Mouse (Mus musculus) embryonic facial prominence, embryonic 11.5 days (tissue): Measurements from ENCODE around the gene Galntl5. TPM values are rescaled to one million over a fixed set of nuclear protein-coding genes. Genes with fewer than 3 reads are reported as not detected.
"Not testable (repeated sequence)": the region's sequence is repeated elsewhere in the genome, so short reads cannot be mapped to it uniquely, and the experiment has no call there.

Experiments
- ATAC-seq: fragments of 200-750 bp; cut with Nextera tagmentation; replicated peaks from 2 replicates; pipeline ENCODE4 v1.8.0; 2017; ENCODE audit warnings: low read depth; ENCODE audit not compliant: insufficient number of reproducible peaks, low FRiP score, low TSS enrichment
- DNase-seq: peaks from one replicate; pipeline ENCODE4 v3.0.0-alpha.2; 2015; ENCODE audit warnings: low spot score
- H3K27ac ChIP-seq: fragments of 300-500 bp; sonication (generic); replicated peaks from 2 replicates; pipeline ENCODE4 v1.5.1; 2014; ENCODE audit warnings: mild to moderate bottlenecking, low read depth, low read length, control low read depth
- H3K27me3 ChIP-seq: fragments of 300-500 bp; sonication (generic); 2 replicates; pipeline ENCODE4 v1.6.1; 2014; ENCODE audit warnings: mild to moderate bottlenecking, low read length, moderate library complexity, mixed read lengths; ENCODE audit not compliant: control insufficient read depth, insufficient read depth
- H3K36me3 ChIP-seq: fragments of 300-500 bp; sonication (generic); replicated peaks from 2 replicates; pipeline ENCODE4 v1.6.1; 2014; ENCODE audit warnings: low read depth, mild to moderate bottlenecking, low read length, moderate library complexity, mixed read lengths; ENCODE audit not compliant: control insufficient read depth, insufficient read depth
- H3K4me1 ChIP-seq: fragments of 300-500 bp; sonication (generic); 2 replicates; pipeline ENCODE4 v1.6.1; 2014; ENCODE audit warnings: low read length, mixed read lengths; ENCODE audit not compliant: control insufficient read depth, insufficient read depth
- H3K4me2 ChIP-seq: fragments of 300-500 bp; sonication (generic); 2 replicates; pipeline ENCODE4 v1.6.1; 2014; ENCODE audit warnings: low read depth, mild to moderate bottlenecking, control low read depth, low read length, moderate library complexity
- H3K4me3 ChIP-seq: fragments of 300-500 bp; sonication (generic); 2 replicates; pipeline ENCODE4 v1.5.1; 2014; ENCODE audit warnings: low read depth, low read length, control low read depth
- H3K9ac ChIP-seq: fragments of 300-500 bp; sonication (generic); replicated peaks from 2 replicates; pipeline ENCODE4 v1.6.1; 2014; ENCODE audit warnings: mild to moderate bottlenecking, control low read depth, low read length
- H3K9me3 ChIP-seq: fragments of 300-500 bp; sonication (generic); replicated peaks from 2 replicates; pipeline ENCODE4 v1.6.1; 2016; ENCODE audit warnings: mild to moderate bottlenecking, low read length, inconsistent platforms, mixed read lengths; ENCODE audit not compliant: control insufficient read depth
- WGBS: fragments of 180-500 bp; shearing (Covaris S2); extraction: QIAGEN DNeasy Blood & Tissue Kit; methylation state at CpG from one replicate; pipeline ENCODE4 v1.1.7; 2014; 5-methylcytosine and 5-hydroxymethylcytosine counted together
- polyA plus RNA-seq: library from polyadenylated mRNA; unstranded; fragments of >200 nt; fragmentation: Nextera tagmentation; extraction: Ambion mirVana; gene quantifications from 2 replicates; pipeline ENCODE4 v1.2.1, GENCODE M21; 2014

Galntl5 gene
- polyA plus RNA-seq, 1 experiment from 2014 or later, result not detected

GRCm38 (mm10) chr5:25211872-25212271, 30.6 kb downstream of the Galntl5 start:
- 82% methylated on average over 1 of the region's 1 CpGs for WGBS
- DNase-seq, result no peak
- no peak overlapping the region for H3K4me3 ChIP-seq
- H3K4me1 ChIP-seq, result no peaks in the 10 kb centered on the region
- ATAC-seq, result no peak
- H3K4me2 ChIP-seq, result no peak overlapping the region
- no peak overlapping the region for H3K27ac ChIP-seq
- no peaks in the 10 kb centered on the region for H3K27me3 ChIP-seq
- no peaks in the 10 kb centered on the region for H3K9me3 ChIP-seq
- no peak overlapping the region for H3K9ac ChIP-seq
- H3K36me3 ChIP-seq, result no peaks in the 10 kb centered on the region

GRCm38 (mm10) chr5:25213216-25213615, 32.0 kb downstream of the Galntl5 start:
- H3K4me2 ChIP-seq, H3K27me3 ChIP-seq, DNase-seq, H3K4me1 ChIP-seq, ATAC-seq, H3K9ac ChIP-seq, H3K4me3 ChIP-seq, H3K9me3 ChIP-seq, H3K27ac ChIP-seq, H3K36me3 ChIP-seq: not testable (repeated sequence)

- no peak overlapping the region for H3K9ac ChIP-seq
- H3K4me3 ChIP-seq, result no peak overlapping the region
- ATAC-seq (no peak), DNase-seq (no peak)
- H3K4me2 ChIP-seq, result no peak overlapping the region
- no peak overlapping the region for H3K27ac ChIP-seq
- H3K4me1 ChIP-seq, result no peaks in the 10 kb centered on the region
- no peaks in the 10 kb centered on the region for H3K27me3 ChIP-seq
- no peaks in the 10 kb centered on the region for H3K36me3 ChIP-seq
- WGBS, result 83% methylated on average over 6 of the region's 6 CpGs
- H3K9me3 ChIP-seq, result no peaks in the 10 kb centered on the region
These were observed 33.7 kb downstream of the Galntl5 start for GRCm38 (mm10) chr5:25215006-25215405.

GRCm38 (mm10) chr5:25221604-25222003, 40.3 kb downstream of the Galntl5 start, which contains the start of gene Galnt11:
Gene Galnt11 (plus strand): TSS chr5:25221904.
- Histone ChIP-seq H3K4me3 (peak within 1 kb of the TSS; percentile 71), H3K4me2 (peak within 1 kb of the TSS; percentile 59), H3K9me3 (no peaks in the 10 kb centered on the region), H3K9ac (peak within 1 kb of the TSS; percentile 92), H3K4me1 (no peaks in the 10 kb centered on the region), H3K27ac (peak within 1 kb of the TSS; percentile 32; the same call in 1 of the 2 replicates), H3K27me3 (no peaks in the 10 kb centered on the region), H3K36me3 (no peaks in the 10 kb centered on the region)
- DNase-seq, result no peak
- no peak for ATAC-seq
- 88% methylated on average over 3 of the region's 3 CpGs for WGBS

GRCm38 (mm10) chr5:25222752-25223702, 41.8 kb downstream of the Galntl5 start, which contains the start of gene E130116L18Rik:
Gene E130116L18Rik (minus strand): TSS chr5:25223153.
- DNase-seq, result peak; percentile 90
- Histone ChIP-seq H3K4me1 (no peaks in the 10 kb centered on the region), H3K4me2 (peak within 1 kb of the TSS; percentile 59), H3K27me3 (no peaks in the 10 kb centered on the region), H3K9me3 (no peaks in the 10 kb centered on the region), H3K36me3 (no peaks in the 10 kb centered on the region), H3K4me3 (peak within 1 kb of the TSS; percentile 71), H3K27ac (peak within 1 kb of the TSS; percentile 32; the same call in 1 of the 2 replicates), H3K9ac (peak within 1 kb of the TSS; percentile 92)
- ATAC-seq, result peak; percentile 97
- 5% methylated on average over 71 of the region's 72 CpGs for WGBS

GRCm38 (mm10) chr5:25224377-25224776, 43.1 kb downstream of the Galntl5 start:
- not testable (repeated sequence) for H3K4me2 ChIP-seq, H3K4me3 ChIP-seq
- 86% methylated on average over 1 of the region's 1 CpGs for WGBS

GRCm38 (mm10) chr5:25243101-25243500, 61.8 kb downstream of the Galntl5 start:
- no peaks in the 10 kb centered on the region for H3K27me3 ChIP-seq
- H3K36me3 ChIP-seq, result no peaks in the 10 kb centered on the region
- no peaks in the 10 kb centered on the region for H3K9me3 ChIP-seq
- H3K9ac ChIP-seq, result no peak overlapping the region
- H3K27ac ChIP-seq, result no peak overlapping the region
- no peaks in the 10 kb centered on the region for H3K4me1 ChIP-seq
- DNase-seq, result no peak
- no peak overlapping the region for H3K4me3 ChIP-seq
- WGBS, result 90% methylated on average over 6 of the region's 6 CpGs
- ATAC-seq, result no peak
- no peak overlapping the region for H3K4me2 ChIP-seq

More at GRCm38 (mm10) chr5:25224377-25224776, 43.1 kb downstream of the Galntl5 start:
- H3K36me3 ChIP-seq, ATAC-seq, H3K9me3 ChIP-seq, H3K9ac ChIP-seq, DNase-seq, H3K27me3 ChIP-seq, H3K4me1 ChIP-seq, H3K27ac ChIP-seq: not testable (repeated sequence)

- DNase-seq (no peak), ATAC-seq (no peak)
- H3K27me3 ChIP-seq, result no peaks in the 10 kb centered on the region
- H3K4me1 ChIP-seq, result no peaks in the 10 kb centered on the region
- H3K9me3 ChIP-seq, result no peaks in the 10 kb centered on the region
- 90% methylated on average over 10 of the region's 10 CpGs for WGBS
- H3K4me3 ChIP-seq, result no peak overlapping the region
- no peak overlapping the region for H3K27ac ChIP-seq
- no peaks in the 10 kb centered on the region for H3K36me3 ChIP-seq
- no peak overlapping the region for H3K4me2 ChIP-seq
- no peak overlapping the region for H3K9ac ChIP-seq
These were observed 64.7 kb downstream of the Galntl5 start for GRCm38 (mm10) chr5:25245806-25246472.
